Mouse (Mus musculus) heart, postnatal 0 days (tissue): Measurements from ENCODE around the gene Atf4. TPM values are rescaled to one million over a fixed set of nuclear protein-coding genes. Genes with fewer than 3 reads are reported as not detected.

Experiments used
- ATAC-seq: fragments of 200-750 bp; cut with Nextera tagmentation; 2 replicates; pipeline ENCODE4 v1.8.0; 2017; ENCODE audit warnings: low read depth, moderate number of reproducible peaks, moderate library complexity; ENCODE audit not compliant: insufficient read depth
- DNase-seq: peaks from one replicate; pipeline ENCODE4 v3.0.0-alpha.2; 2016; ENCODE audit warnings: low spot score
- H3K27ac ChIP-seq: fragments of 300-500 bp; sonication (generic); 2 replicates; pipeline ENCODE4 v1.5.1; 2014; ENCODE audit warnings: low read depth, mild to moderate bottlenecking
- H3K27me3 ChIP-seq: fragments of 300-500 bp; sonication (generic); 2 replicates; pipeline ENCODE4 v1.6.1; 2014; ENCODE audit warnings: low read length, mixed read lengths; ENCODE audit not compliant: control insufficient read depth, insufficient read depth
- H3K36me3 ChIP-seq: fragments of 300-500 bp; sonication (generic); replicated peaks from 2 replicates; pipeline ENCODE4 v1.6.1; 2014; ENCODE audit warnings: low read length, mixed read lengths; ENCODE audit not compliant: control insufficient read depth, insufficient read depth
- H3K4me1 ChIP-seq: fragments of 300-500 bp; sonication (generic); 2 replicates; pipeline ENCODE4 v1.6.1; 2014; ENCODE audit warnings: antibody characterized with exemption; ENCODE audit not compliant: control insufficient read depth, insufficient read depth
- H3K4me2 ChIP-seq: fragments of 300-500 bp; sonication (generic); 2 replicates; pipeline ENCODE4 v1.6.1; 2014; ENCODE audit warnings: low read depth, mild to moderate bottlenecking, low read length, moderate library complexity
- H3K4me3 ChIP-seq: fragments of 300-500 bp; sonication (generic); 2 replicates; pipeline ENCODE4 v1.5.1; 2014; ENCODE audit warnings: low read depth, low read length
- H3K9ac ChIP-seq: fragments of 300-500 bp; sonication (generic); replicated peaks from 2 replicates; pipeline ENCODE4 v1.6.1; 2014; ENCODE audit warnings: low read depth, low read length, mixed read lengths
- H3K9me3 ChIP-seq: fragments of 300-500 bp; sonication (generic); replicated peaks from 2 replicates; pipeline ENCODE4 v1.6.1; 2016; ENCODE audit warnings: low read length; ENCODE audit not compliant: control insufficient read depth
- CTCF ChIP-seq: IDR thresholded peaks from 2 replicates; pipeline ENCODE4 v1.5.1; 2016; ENCODE audit warnings: antibody characterized with exemption, control low read depth, low read depth
- EP300 ChIP-seq: IDR thresholded peaks from 2 replicates; pipeline ENCODE4 v1.6.1; 2016; ENCODE audit warnings: antibody characterized with exemption, low read depth
- WGBS: fragments of 180-500 bp; shearing (Covaris S2); extraction: QIAGEN DNeasy Blood & Tissue Kit; methylation state at CpG from one replicate; pipeline ENCODE4 v1.1.7; 2014; 5-methylcytosine and 5-hydroxymethylcytosine counted together
- polyA plus RNA-seq: library from polyadenylated mRNA; unstranded; fragments of >200 nt; fragmentation: Nextera tagmentation; extraction: Ambion mirVana; gene quantifications from 2 replicates; pipeline ENCODE4 v1.2.1, GENCODE M21; 2015
- total RNA-seq: library from RNA; depleted of rRNA; stranded (reverse); fragments of >200 nt; gene quantifications from 2 replicates; pipeline ENCODE4 v1.2.3, GENCODE M21; 2014; ENCODE audit warnings: low replicate concordance

The Atf4 gene
- total and polyA plus RNA-seq, 2 experiments from 2014 or later: 65.0 to 128 TPM

DNA sequence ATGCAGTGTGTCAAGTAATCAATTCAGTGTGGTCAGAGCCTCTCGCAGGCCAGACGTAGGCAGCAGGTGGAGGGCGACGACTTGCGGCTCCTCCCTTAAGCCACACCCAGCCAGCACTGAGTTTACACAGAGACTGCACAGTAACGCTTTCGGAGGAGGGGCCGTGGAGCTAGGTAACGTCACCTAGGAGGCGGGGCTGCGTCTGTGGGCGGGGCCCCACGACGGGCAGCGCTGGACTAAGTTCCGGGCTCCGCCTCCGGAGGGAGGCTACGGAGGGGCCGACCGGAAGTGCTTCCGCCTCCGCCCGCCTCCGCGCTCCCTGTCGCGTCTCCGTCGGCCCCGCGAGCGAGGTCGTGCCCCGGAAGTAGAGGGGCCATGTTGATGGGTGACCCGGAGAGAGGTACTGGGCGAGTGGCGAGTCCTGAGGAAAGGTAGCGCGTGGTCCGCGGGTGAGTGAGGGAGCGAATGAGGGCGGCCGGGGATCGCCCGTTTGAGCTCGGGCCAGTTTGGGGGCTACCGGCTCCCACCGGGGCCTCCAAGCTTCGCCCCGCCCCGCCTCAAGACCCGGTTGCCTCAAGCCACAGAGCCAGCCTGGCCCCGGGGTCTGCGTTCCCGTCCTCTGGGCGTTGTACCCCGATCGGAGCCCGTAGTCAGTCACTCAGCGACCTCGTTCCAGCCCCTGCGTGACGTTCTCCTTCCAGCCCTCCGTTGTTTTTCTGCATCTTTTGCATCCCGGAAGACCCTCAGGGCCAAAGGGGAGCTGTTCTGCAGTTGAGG is 21.1 kb upstream of the Atf4 start, which contains the start of gene Mief1:
TSS of gene Mief1 (plus strand) at position 286 of the 777 bp plus-strand sequence.
- Histone ChIP-seq H3K4me1 (peaks cover 6% of the 10 kb centered on the region; the same call in 1 of the 2 replicates), H3K36me3 (peaks cover 33% of the 10 kb centered on the region), H3K27me3 (no peaks in the 10 kb centered on the region), H3K4me3 (peak within 1 kb of the TSS; percentile 92), H3K9ac (peak within 1 kb of the TSS; percentile 91), H3K9me3 (no peaks in the 10 kb centered on the region), H3K4me2 (peak within 1 kb of the TSS; percentile 77), H3K27ac (peak within 1 kb of the TSS; percentile 85)
- TF ChIP-seq CTCF (peak; percentile 18; the same call in 1 of the 2 replicates), EP300 (peak; percentile 17; the same call in 1 of the 2 replicates)
- WGBS: 0% methylated on average over 66 of the region's 67 CpGs
- ATAC-seq (peak; percentile 98), DNase-seq (peak; percentile 96)

DNA sequence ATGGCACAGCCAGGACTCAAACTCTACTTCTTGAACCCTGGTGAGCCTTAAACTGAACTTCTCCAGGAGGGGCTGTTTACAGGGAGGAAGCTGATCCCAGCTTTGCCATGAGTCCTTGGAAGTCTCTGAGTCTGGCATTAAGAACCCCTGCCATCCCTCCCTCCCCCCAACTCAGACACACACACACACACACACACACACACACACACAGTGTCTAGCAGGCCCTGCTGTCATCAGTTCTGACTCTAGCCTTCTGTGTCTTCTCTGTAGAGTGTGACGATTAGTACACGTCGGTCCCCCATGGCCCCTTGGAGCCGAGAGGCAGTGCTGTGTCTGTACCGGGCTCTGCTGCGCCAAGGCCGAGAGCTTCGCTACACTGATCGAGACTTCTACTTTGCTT is 19.4 kb upstream of the Atf4 start, which contains the start of gene AC140267.1:
TSS of gene AC140267.1 (plus strand) at position 301 of the 400 bp plus-strand sequence.
- TF ChIP-seq EP300 (no peak), CTCF (no peak)
- ATAC-seq: no peak

GRCm38 (mm10) chr15:80248135-80248534 is 6.8 kb upstream of the Atf4 start:
- TF ChIP-seq EP300 (no peak), CTCF (no peak)
- Histone ChIP-seq H3K9ac (no peak overlapping the region), H3K36me3 (peaks cover 55% of the 10 kb centered on the region), H3K27ac (no peak overlapping the region), H3K27me3 (no peaks in the 10 kb centered on the region), H3K4me1 (peaks cover 18% of the 10 kb centered on the region), H3K9me3 (no peaks in the 10 kb centered on the region), H3K4me3 (no peak overlapping the region), H3K4me2 (no peak overlapping the region)
- WGBS: 94% methylated on average over 12 of the region's 12 CpGs
- no peak for DNase-seq
- ATAC-seq: no peak

More for the DNA sequence above, 19.4 kb upstream of the Atf4 start, which contains the start of gene AC140267.1:
- H3K9me3 ChIP-seq: no peaks in the 10 kb centered on the region
- no peaks in the 10 kb centered on the region for H3K27me3 ChIP-seq
- H3K9ac ChIP-seq: peak within 1 kb of the TSS; percentile 91
- peaks cover 43% of the 10 kb centered on the region for H3K36me3 ChIP-seq
- no peak for DNase-seq
- WGBS: 74% methylated on average over 9 of the region's 9 CpGs
- peak within 1 kb of the TSS; percentile 77 for H3K4me2 ChIP-seq
- peak within 1 kb of the TSS; percentile 85 for H3K27ac ChIP-seq
- H3K4me1 ChIP-seq: peaks cover 6% of the 10 kb centered on the region; the same call in 1 of the 2 replicates
- H3K4me3 ChIP-seq: peak within 1 kb of the TSS; percentile 92

DNA sequence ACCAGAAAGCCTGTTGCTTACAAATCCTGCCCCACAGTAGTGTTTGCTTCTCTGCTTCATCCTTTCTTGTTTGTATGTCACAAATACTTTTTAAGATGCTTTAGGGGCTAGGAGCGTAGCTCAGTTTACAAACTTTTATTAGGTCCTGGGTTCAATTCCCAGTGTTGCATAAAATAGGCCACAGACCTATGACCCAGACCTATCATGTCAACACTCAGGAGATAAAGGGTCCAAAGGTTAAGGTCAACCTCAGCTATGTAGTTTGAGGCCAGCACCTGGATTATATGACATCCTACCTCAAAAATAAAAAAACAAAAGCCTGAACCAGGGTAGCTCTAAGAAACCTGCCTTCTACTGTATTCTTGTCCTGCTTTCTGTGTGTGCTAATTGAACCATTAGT is 6.4 kb upstream of the Atf4 start:
- no peak overlapping the region for H3K27ac ChIP-seq

DNA sequence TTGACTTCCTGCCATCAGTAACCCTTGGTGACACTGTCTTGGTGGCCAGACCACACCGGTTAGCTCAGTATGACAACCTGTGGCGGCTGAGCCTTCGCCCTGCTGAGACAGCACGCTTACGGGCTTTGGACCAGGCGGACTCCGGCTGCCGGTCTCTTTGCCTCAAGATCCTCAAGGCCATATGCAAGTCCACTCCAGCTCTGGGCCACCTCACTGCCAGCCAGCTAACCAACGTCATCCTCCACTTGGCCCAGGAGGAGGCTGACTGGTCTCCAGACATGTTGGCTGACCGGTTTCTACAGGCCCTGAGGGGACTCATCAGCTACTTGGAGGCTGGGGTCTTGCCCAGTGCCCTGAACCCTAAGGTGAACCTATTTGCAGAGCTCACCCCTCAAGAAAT is 5.3 kb upstream of the Atf4 start:
- peaks cover 28% of the 10 kb centered on the region for H3K4me1 ChIP-seq
- no peak overlapping the region for H3K4me3 ChIP-seq
- no peaks in the 10 kb centered on the region for H3K27me3 ChIP-seq
- no peaks in the 10 kb centered on the region for H3K9me3 ChIP-seq
- WGBS: 86% methylated on average over 10 of the region's 10 CpGs
- TF ChIP-seq EP300: no peak
- no peak for TF ChIP-seq CTCF
- no peak overlapping the region for H3K4me2 ChIP-seq
- no peak overlapping the region for H3K9ac ChIP-seq
- DNase-seq: no peak
- ATAC-seq: no peak
- H3K36me3 ChIP-seq: peaks cover 43% of the 10 kb centered on the region
- H3K27ac ChIP-seq: peak overlapping the region; percentile 85

More for the DNA sequence above, 6.4 kb upstream of the Atf4 start:
- Histone ChIP-seq H3K9me3 (no peaks in the 10 kb centered on the region), H3K9ac (no peak overlapping the region), H3K27me3 (no peaks in the 10 kb centered on the region), H3K4me3 (no peak overlapping the region), H3K4me1 (peaks cover 20% of the 10 kb centered on the region), H3K36me3 (peaks cover 51% of the 10 kb centered on the region), H3K4me2 (no peak overlapping the region)
- DNase-seq (no peak), ATAC-seq (no peak)
- WGBS: 89% methylated on average over 1 of the region's 1 CpGs
- TF ChIP-seq EP300 (no peak), CTCF (no peak)
